Mouse (Mus musculus) C2C12 (cell line): ENCODE results near the gene S100a3. TPM values are rescaled to one million over a fixed set of nuclear protein-coding genes. Genes with fewer than 3 reads are reported as not detected.

ENCODE experiments used
- H3K27me3 ChIP-seq: one replicate; pipeline ENCODE4 v1.6.1; 2011; ENCODE audit not compliant: control insufficient read depth, insufficient read depth, insufficient read length
- H3K36me3 ChIP-seq: one replicate; pipeline ENCODE4 v1.6.1; 2011; ENCODE audit not compliant: control insufficient read depth, insufficient read depth
- H3K4me3 ChIP-seq: one replicate; pipeline ENCODE4 v1.5.1; 2011; ENCODE audit warnings: mild to moderate bottlenecking, control low read depth; ENCODE audit not compliant: poor library complexity, insufficient read depth, severe bottlenecking
- H3K79me2 ChIP-seq: one replicate; pipeline ENCODE4 v1.6.1; 2011; ENCODE audit not compliant: control insufficient read depth, insufficient read depth
- H3K79me3 ChIP-seq: one replicate; pipeline ENCODE4 v1.6.1; 2011; ENCODE audit warnings: low read depth, control low read depth
- H3ac ChIP-seq: one replicate; pipeline ENCODE3; 2011; ENCODE audit warnings: low read depth; ENCODE audit not compliant: control insufficient read depth, insufficient read length
- CEBPB ChIP-seq: IDR thresholded peaks from one replicate; pipeline ENCODE4 v1.6.1; 2011; ENCODE audit warnings: low read depth, mild to moderate bottlenecking, control low read depth, moderate library complexity
- CTCF ChIP-seq: IDR thresholded peaks from one replicate; pipeline ENCODE4 v1.5.1; 2011; ENCODE audit not compliant: control insufficient read depth, insufficient read depth, insufficient read length
- FOSL1 ChIP-seq: IDR thresholded peaks from one replicate; pipeline ENCODE4 v1.8.0; 2011; ENCODE audit warnings: mild to moderate bottlenecking, low read length; ENCODE audit not compliant: poor library complexity, insufficient read depth, severe bottlenecking
- MAX ChIP-seq: IDR thresholded peaks from one replicate; pipeline ENCODE4 v1.6.1; 2011; ENCODE audit warnings: mild to moderate bottlenecking, control low read depth
- MYOD1 ChIP-seq: IDR thresholded peaks from one replicate; pipeline ENCODE4 v1.6.1; 2011; ENCODE audit warnings: low read depth; ENCODE audit not compliant: control insufficient read depth, insufficient read length
- MYOG ChIP-seq: IDR thresholded peaks from one replicate; pipeline ENCODE4 v1.6.1; 2011; ENCODE audit not compliant: control insufficient read depth, insufficient read length; ENCODE audit errors: extremely low read depth
- USF1 ChIP-seq: IDR thresholded peaks from one replicate; pipeline ENCODE4 v1.6.1; 2011; ENCODE audit warnings: low read depth, mild to moderate bottlenecking, control low read depth, moderate library complexity
- polyA plus RNA-seq: library from polyadenylated mRNA; unstranded; fragments of >200 nt; fragmentation: generic; extraction: Trizol; gene quantifications from one replicate; pipeline ENCODE4 v1.2.1, GENCODE M21; 2012; ENCODE audit warnings: missing spikeins

S100a3 gene
- polyA plus RNA-seq, 1 experiment, result 22.0 TPM

GRCm38 (mm10) chr3:90605736-90606135, 45.4 kb downstream of the S100a3 start:
- Histone ChIP-seq H3K4me3 (peak overlapping the region; percentile 44), H3K79me3 (peaks cover 33% of the 10 kb centered on the region), H3K27me3 (no peaks in the 10 kb centered on the region), H3ac (peak overlapping the region; percentile 31), H3K79me2 (peaks cover 51% of the 10 kb centered on the region), H3K36me3 (peaks cover 23% of the 10 kb centered on the region)
- TF ChIP-seq CTCF, result no peak
- no peak for TF ChIP-seq MAX
- no peak for TF ChIP-seq USF1
- no peak for TF ChIP-seq MYOG
- TF ChIP-seq CEBPB, result no peak
- no peak for TF ChIP-seq FOSL1
- no peak for TF ChIP-seq MYOD1

DNA sequence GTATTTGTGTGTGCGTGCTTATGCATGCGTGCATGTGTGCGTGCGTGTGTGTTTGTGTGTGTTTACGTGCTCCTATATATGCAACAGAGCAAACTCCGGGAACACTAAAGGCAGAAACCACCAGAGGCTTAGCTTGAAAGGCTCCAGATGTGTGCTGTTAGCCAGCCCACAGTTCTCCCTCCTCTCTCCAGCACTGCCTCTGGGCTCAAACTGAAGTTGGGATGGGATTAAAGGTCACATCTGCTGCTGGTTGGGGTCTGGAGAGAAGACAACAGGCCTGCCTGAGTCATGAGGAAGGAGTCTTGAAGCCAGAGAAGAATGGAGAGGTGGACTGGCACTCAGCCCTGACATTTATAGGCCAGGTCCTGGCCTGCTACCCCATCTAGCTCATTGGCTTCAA, 45.8 kb downstream of the S100a3 start:
- peak overlapping the region; percentile 44 for H3K4me3 ChIP-seq
- H3K36me3 ChIP-seq, result peaks cover 23% of the 10 kb centered on the region
- H3ac ChIP-seq, result no peak overlapping the region
- H3K79me3 ChIP-seq, result peaks cover 33% of the 10 kb centered on the region
- no peaks in the 10 kb centered on the region for H3K27me3 ChIP-seq
- H3K79me2 ChIP-seq, result peaks cover 51% of the 10 kb centered on the region
- TF ChIP-seq CTCF, result no peak
- TF ChIP-seq CEBPB, result no peak
- no peak for TF ChIP-seq MAX
- TF ChIP-seq MYOG, result no peak
- TF ChIP-seq USF1, result no peak
- no peak for TF ChIP-seq MYOD1
- TF ChIP-seq FOSL1, result no peak

DNA sequence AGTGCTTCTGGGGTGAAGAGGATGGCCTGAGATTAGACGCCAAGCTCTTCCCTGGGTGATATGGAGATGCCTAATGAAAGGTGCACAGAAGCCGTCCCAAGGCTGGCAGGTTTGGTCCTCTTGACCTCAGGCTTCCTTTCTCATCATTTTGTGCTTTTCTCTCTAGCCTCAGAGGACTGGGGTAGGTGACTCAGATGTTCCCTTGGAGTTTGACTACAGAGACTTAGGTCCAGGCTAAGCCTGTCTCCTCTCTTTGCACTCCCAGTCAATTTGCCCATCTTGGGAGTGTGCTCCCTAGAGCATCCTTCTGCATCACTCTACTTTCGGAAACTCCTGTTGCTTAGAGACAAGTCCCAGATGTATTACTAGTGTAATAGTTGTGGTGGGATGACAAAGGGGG, 47.0 kb downstream of the S100a3 start:
- no peak for TF ChIP-seq MAX
- TF ChIP-seq CTCF, result no peak
- no peak for TF ChIP-seq MYOG
- no peak for TF ChIP-seq MYOD1
- no peak for TF ChIP-seq FOSL1
- no peak for TF ChIP-seq CEBPB
- no peak for TF ChIP-seq USF1
- Histone ChIP-seq H3K4me3 (no peak overlapping the region), H3K36me3 (peaks cover 23% of the 10 kb centered on the region), H3ac (no peak overlapping the region), H3K27me3 (no peaks in the 10 kb centered on the region), H3K79me2 (peaks cover 43% of the 10 kb centered on the region), H3K79me3 (peaks cover 33% of the 10 kb centered on the region)

GRCm38 (mm10) chr3:90608223-90608622, 47.8 kb downstream of the S100a3 start, which contains the start of gene S100a5:
Gene S100a5 (plus strand): TSS chr3:90608523.
- no peak within 1 kb of the TSS for H3K4me3 ChIP-seq
- H3K79me3 ChIP-seq, result peaks cover 29% of the 10 kb centered on the region
- no peak within 1 kb of the TSS for H3ac ChIP-seq
- H3K27me3 ChIP-seq, result no peaks in the 10 kb centered on the region
- peaks cover 38% of the 10 kb centered on the region for H3K79me2 ChIP-seq
- peaks cover 23% of the 10 kb centered on the region for H3K36me3 ChIP-seq
- TF ChIP-seq CTCF, result no peak
- TF ChIP-seq MAX, result no peak
- no peak for TF ChIP-seq MYOD1
- no peak for TF ChIP-seq CEBPB
- no peak for TF ChIP-seq MYOG
- no peak for TF ChIP-seq USF1
- no peak for TF ChIP-seq FOSL1

GRCm38 (mm10) chr3:90609102-90609501, 48.7 kb downstream of the S100a3 start:
- no peak overlapping the region for H3ac ChIP-seq
- peaks cover 32% of the 10 kb centered on the region for H3K79me3 ChIP-seq
- no peaks in the 10 kb centered on the region for H3K27me3 ChIP-seq
- peaks cover 26% of the 10 kb centered on the region for H3K36me3 ChIP-seq
- TF ChIP-seq MAX (no peak), CTCF (no peak), MYOD1 (no peak), FOSL1 (no peak), CEBPB (no peak), MYOG (no peak), USF1 (no peak)
- no peak overlapping the region for H3K4me3 ChIP-seq
- H3K79me2 ChIP-seq, result peaks cover 38% of the 10 kb centered on the region

GRCm38 (mm10) chr3:90611494-90611893, 51.1 kb downstream of the S100a3 start:
- no peak overlapping the region for H3ac ChIP-seq
- no peak for TF ChIP-seq USF1
- TF ChIP-seq CTCF, result no peak
- no peak for TF ChIP-seq CEBPB
- no peak for TF ChIP-seq MYOG
- no peak for TF ChIP-seq MAX
- no peak for TF ChIP-seq FOSL1
- TF ChIP-seq MYOD1, result no peak

More at GRCm38 (mm10) chr3:90611494-90611893, 51.1 kb downstream of the S100a3 start:
- peaks cover 38% of the 10 kb centered on the region for H3K79me2 ChIP-seq
- no peak overlapping the region for H3K4me3 ChIP-seq
- H3K79me3 ChIP-seq, result peaks cover 29% of the 10 kb centered on the region
- no peaks in the 10 kb centered on the region for H3K27me3 ChIP-seq
- peaks cover 31% of the 10 kb centered on the region for H3K36me3 ChIP-seq
